Mouse (Mus musculus) spleen, adult 2 months (tissue): Measurements from ENCODE around the gene Tsfm.

ENCODE experiments used
- CTCF ChIP-seq: fragments of 200-500 bp; IDR thresholded peaks from 2 replicates; pipeline ENCODE4 v1.5.1; 2011; ENCODE audit warnings: mild to moderate bottlenecking, inconsistent platforms; ENCODE audit not compliant: insufficient read depth, insufficient read length, insufficient replicate concordance; ENCODE audit errors: extremely low read depth
- POLR2A ChIP-seq: fragments of 200-500 bp; IDR thresholded peaks from 2 replicates; pipeline ENCODE4 v1.6.1; 2011; ENCODE audit warnings: low read depth, low read length, inconsistent platforms

- no peak for TF ChIP-seq CTCF
- no peak for TF ChIP-seq POLR2A
These were observed 30.1 kb downstream of the Tsfm start, which contains the start of gene Avil for GRCm38 (mm10) chr10:127000529-127000928.
